Mouse (Mus musculus) C2C12 (cell line): ENCODE data around the gene Sprr2a2. TPM values are rescaled to one million over a fixed set of nuclear protein-coding genes. Genes with fewer than 3 reads are reported as not detected.
"Not testable (repeated sequence)": the region's sequence is repeated elsewhere in the genome, so short reads cannot be mapped to it uniquely, and the experiment has no call there.

Experiments used
- H3K27me3 ChIP-seq: one replicate; pipeline ENCODE4 v1.6.1; 2011; ENCODE audit not compliant: control insufficient read depth, insufficient read depth, insufficient read length
- H3K36me3 ChIP-seq: one replicate; pipeline ENCODE4 v1.6.1; 2011; ENCODE audit not compliant: control insufficient read depth, insufficient read depth
- H3K4me3 ChIP-seq: one replicate; pipeline ENCODE4 v1.5.1; 2011; ENCODE audit warnings: mild to moderate bottlenecking, control low read depth; ENCODE audit not compliant: poor library complexity, insufficient read depth, severe bottlenecking
- H3K79me2 ChIP-seq: one replicate; pipeline ENCODE4 v1.6.1; 2011; ENCODE audit not compliant: control insufficient read depth, insufficient read depth
- H3K79me3 ChIP-seq: one replicate; pipeline ENCODE4 v1.6.1; 2011; ENCODE audit warnings: low read depth, control low read depth
- H3ac ChIP-seq: one replicate; pipeline ENCODE3; 2011; ENCODE audit warnings: low read depth; ENCODE audit not compliant: control insufficient read depth, insufficient read length
- CEBPB ChIP-seq: IDR thresholded peaks from one replicate; pipeline ENCODE4 v1.6.1; 2011; ENCODE audit warnings: low read depth, mild to moderate bottlenecking, control low read depth, moderate library complexity
- CTCF ChIP-seq: IDR thresholded peaks from one replicate; pipeline ENCODE4 v1.5.1; 2011; ENCODE audit not compliant: control insufficient read depth, insufficient read depth, insufficient read length
- FOSL1 ChIP-seq: IDR thresholded peaks from one replicate; pipeline ENCODE4 v1.8.0; 2011; ENCODE audit warnings: mild to moderate bottlenecking, low read length; ENCODE audit not compliant: poor library complexity, insufficient read depth, severe bottlenecking
- MAX ChIP-seq: IDR thresholded peaks from one replicate; pipeline ENCODE4 v1.6.1; 2011; ENCODE audit warnings: mild to moderate bottlenecking, control low read depth
- MYOD1 ChIP-seq: IDR thresholded peaks from one replicate; pipeline ENCODE4 v1.6.1; 2011; ENCODE audit warnings: low read depth; ENCODE audit not compliant: control insufficient read depth, insufficient read length
- MYOG ChIP-seq: IDR thresholded peaks from one replicate; pipeline ENCODE4 v1.6.1; 2011; ENCODE audit not compliant: control insufficient read depth, insufficient read length; ENCODE audit errors: extremely low read depth
- USF1 ChIP-seq: IDR thresholded peaks from one replicate; pipeline ENCODE4 v1.6.1; 2011; ENCODE audit warnings: low read depth, mild to moderate bottlenecking, control low read depth, moderate library complexity
- long read RNA-seq, 2 experiments: library from polyadenylated mRNA; unstranded; transcript quantifications; one replicate each; pipeline ENCODE4 v2.0.0; 2019 to 2020
- polyA plus RNA-seq: library from polyadenylated mRNA; unstranded; fragments of >200 nt; fragmentation: generic; extraction: Trizol; gene quantifications from one replicate; pipeline ENCODE4 v1.2.1, GENCODE M21; 2012; ENCODE audit warnings: missing spikeins

Sprr2a2 gene
- polyA plus RNA-seq = 2.6 TPM
- long read RNA-seq, experiment 1 = 0 reads
- long read RNA-seq, experiment 2 = 0 reads

GRCm38 (mm10) chr3:92215569-92215968 lies at the start of gene Sprr2a2, which contains the start of gene Sprr2a1:
Gene Sprr2a2 (plus strand): TSS chr3:92215920.
Gene Sprr2a1 (plus strand): TSS chr3:92215799.
- not testable (repeated sequence) for H3K36me3 ChIP-seq, H3ac ChIP-seq, H3K27me3 ChIP-seq, H3K79me2 ChIP-seq, H3K79me3 ChIP-seq, H3K4me3 ChIP-seq

GRCm38 (mm10) chr3:92169847-92170246 lies 45.9 kb upstream of the Sprr2a2 start:
- Histone ChIP-seq H3K79me2 (no peaks in the 10 kb centered on the region), H3ac (no peak overlapping the region), H3K27me3 (no peaks in the 10 kb centered on the region), H3K36me3 (no peaks in the 10 kb centered on the region), H3K79me3 (no peaks in the 10 kb centered on the region), H3K4me3 (no peak overlapping the region)
- TF ChIP-seq MYOD1 = no peak
- no peak for TF ChIP-seq FOSL1
- no peak for TF ChIP-seq CTCF
- TF ChIP-seq MYOG = no peak
- TF ChIP-seq USF1 = no peak
- no peak for TF ChIP-seq CEBPB
- no peak for TF ChIP-seq MAX

GRCm38 (mm10) chr3:92176880-92177279 lies 38.8 kb upstream of the Sprr2a2 start:
- TF ChIP-seq FOSL1 = no peak
- no peak for TF ChIP-seq MYOG
- TF ChIP-seq MAX = no peak
- TF ChIP-seq CEBPB = no peak
- no peak for TF ChIP-seq CTCF
- TF ChIP-seq USF1 = no peak
- no peak for TF ChIP-seq MYOD1
- no peaks in the 10 kb centered on the region for H3K36me3 ChIP-seq
- no peaks in the 10 kb centered on the region for H3K79me3 ChIP-seq

GRCm38 (mm10) chr3:92195512-92196200 lies 20.1 kb upstream of the Sprr2a2 start:
- Histone ChIP-seq H3K79me2 (no peaks in the 10 kb centered on the region), H3K4me3 (no peak overlapping the region), H3K36me3 (no peaks in the 10 kb centered on the region), H3K27me3 (no peaks in the 10 kb centered on the region), H3ac (no peak overlapping the region), H3K79me3 (no peaks in the 10 kb centered on the region)
- TF ChIP-seq USF1 = no peak
- TF ChIP-seq MYOG = no peak
- TF ChIP-seq MAX = no peak
- TF ChIP-seq CEBPB = no peak
- TF ChIP-seq FOSL1 = no peak
- TF ChIP-seq CTCF = no peak
- no peak for TF ChIP-seq MYOD1

More at GRCm38 (mm10) chr3:92176880-92177279, 38.8 kb upstream of the Sprr2a2 start:
- no peak overlapping the region for H3ac ChIP-seq
- no peak overlapping the region for H3K4me3 ChIP-seq
- H3K27me3 ChIP-seq = no peaks in the 10 kb centered on the region
- H3K79me2 ChIP-seq = no peaks in the 10 kb centered on the region

GRCm38 (mm10) chr3:92211133-92211925 lies 4.4 kb upstream of the Sprr2a2 start:
- not testable (repeated sequence) for H3K36me3 ChIP-seq, H3K79me2 ChIP-seq, H3K27me3 ChIP-seq, H3K4me3 ChIP-seq, H3ac ChIP-seq, H3K79me3 ChIP-seq

GRCm38 (mm10) chr3:92212059-92212458 lies 3.7 kb upstream of the Sprr2a2 start:
- H3K36me3 ChIP-seq, H3K79me2 ChIP-seq, H3K27me3 ChIP-seq: not testable (repeated sequence)

GRCm38 (mm10) chr3:92213651-92214050 lies 2.1 kb upstream of the Sprr2a2 start:
- H3K36me3 ChIP-seq, H3K79me2 ChIP-seq, H3K27me3 ChIP-seq, H3K79me3 ChIP-seq, H3K4me3 ChIP-seq, H3ac ChIP-seq: not testable (repeated sequence)

More at GRCm38 (mm10) chr3:92212059-92212458, 3.7 kb upstream of the Sprr2a2 start:
- H3K4me3 ChIP-seq, H3ac ChIP-seq, H3K79me3 ChIP-seq: not testable (repeated sequence)

- H3K4me3 ChIP-seq, H3K79me2 ChIP-seq, H3K36me3 ChIP-seq, H3ac ChIP-seq, H3K79me3 ChIP-seq, H3K27me3 ChIP-seq: not testable (repeated sequence)
Observed at GRCm38 (mm10) chr3:92219031-92219430, 3.3 kb downstream of the Sprr2a2 start.

GRCm38 (mm10) chr3:92223708-92224107 lies 8.0 kb downstream of the Sprr2a2 start:
- H3K4me3 ChIP-seq, H3ac ChIP-seq, H3K79me3 ChIP-seq, H3K27me3 ChIP-seq, H3K36me3 ChIP-seq, H3K79me2 ChIP-seq: not testable (repeated sequence)
